Mouse (Mus musculus): ENCODE results near the gene Slc7a14.

Gene Slc7a14

DNA sequence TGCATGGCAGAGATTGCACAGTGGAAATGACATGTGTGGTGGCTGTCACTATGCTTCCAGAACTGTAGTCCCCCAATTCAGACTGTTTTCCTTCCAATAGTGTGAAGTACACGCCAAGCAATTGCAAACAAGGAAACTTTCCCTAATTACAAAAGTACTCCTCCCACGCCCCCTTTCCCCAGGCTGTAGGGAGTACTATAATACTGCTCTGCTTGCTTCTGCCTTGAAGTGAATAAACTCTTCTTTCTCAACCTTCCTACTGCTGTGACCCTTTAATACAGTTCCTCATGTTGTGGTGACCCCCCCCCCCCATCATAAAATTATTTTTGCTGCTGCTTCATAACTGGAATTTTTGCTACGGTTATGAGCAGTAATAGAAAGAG, 49.2 kb downstream of the Slc7a14 start:
- no peak for DNase-seq (ENCODE audit: low spot score)

- no peak for DNase-seq (ENCODE audit: low spot score)
These were observed 49.7 kb downstream of the Slc7a14 start for GRCm38 (mm10) chr3:31260329-31260963.

DNA sequence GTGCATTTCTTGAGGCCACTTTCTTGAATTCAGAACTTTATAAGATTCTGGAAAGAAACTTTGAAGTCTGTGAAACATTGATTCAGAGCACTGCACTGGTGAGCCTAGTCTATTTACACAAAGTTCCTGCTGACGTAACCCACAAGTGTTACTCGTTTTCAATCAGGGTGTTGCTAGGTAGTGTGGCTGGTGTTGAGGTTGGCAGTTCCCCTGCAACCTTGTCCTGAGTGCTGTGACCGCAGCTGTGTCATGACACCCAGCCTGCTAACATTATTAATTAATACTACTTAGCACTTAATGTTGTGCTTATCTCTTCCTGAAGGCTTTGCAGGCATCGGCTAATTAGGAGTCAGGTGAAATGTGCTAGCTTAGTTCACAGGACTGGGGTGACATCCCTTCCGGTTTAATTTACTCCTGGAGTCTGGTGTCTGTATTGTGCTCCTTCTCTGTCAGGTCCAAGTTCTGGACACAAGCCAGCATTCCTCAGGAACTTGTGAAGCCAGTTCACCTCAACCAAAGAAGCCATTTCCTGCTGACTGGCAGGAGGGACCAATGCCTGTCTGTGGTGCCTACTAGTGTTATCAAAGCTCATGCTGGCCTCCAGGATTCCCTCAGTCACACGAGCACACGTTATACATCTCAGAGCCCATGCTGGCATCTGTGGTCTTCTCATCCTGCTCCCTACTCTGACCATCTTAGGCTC, 50.5 kb downstream of the Slc7a14 start:
- no peak for DNase-seq (ENCODE audit: low spot score)

DNA sequence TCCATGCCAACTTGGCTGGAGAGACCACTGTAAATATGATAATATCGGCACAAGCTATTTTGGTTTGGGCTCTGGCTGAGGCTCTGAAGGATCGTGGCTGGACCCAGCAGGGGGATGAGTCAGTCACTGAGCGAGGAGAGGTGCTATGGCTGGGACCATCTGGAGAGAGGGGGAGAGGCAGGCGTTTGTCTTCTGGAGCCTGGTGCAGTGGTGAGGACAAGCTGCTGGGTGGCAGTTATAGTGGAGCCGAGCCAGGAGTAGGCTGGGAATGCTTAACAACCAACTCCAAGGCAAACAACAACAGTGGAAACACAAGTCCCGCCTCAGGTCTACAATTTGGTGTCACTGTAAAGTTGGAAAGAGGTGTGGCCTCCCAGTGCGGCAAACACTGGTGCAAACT, 55.8 kb downstream of the Slc7a14 start:
- no peak for DNase-seq (ENCODE audit: low spot score)

DNA sequence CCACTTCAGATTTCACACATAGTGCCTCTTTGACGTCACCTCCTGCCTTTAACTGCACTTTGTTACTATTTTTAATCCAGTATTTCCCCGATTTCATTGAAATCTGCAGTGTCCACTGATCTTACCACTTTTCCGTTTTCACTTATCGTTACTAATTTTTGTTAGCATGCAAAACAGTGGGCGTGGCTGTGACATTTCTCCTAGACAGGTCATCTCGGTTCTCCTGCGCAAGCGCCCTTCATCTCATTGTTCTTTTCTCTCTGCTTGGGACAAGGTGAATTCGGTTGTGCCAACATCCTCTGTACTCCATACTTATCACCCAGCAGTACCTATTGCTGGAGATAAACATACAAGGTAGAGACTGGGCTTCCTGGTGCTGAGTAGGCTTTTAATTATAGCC, 56.3 kb downstream of the Slc7a14 start:
- no peak for DNase-seq (ENCODE audit: low spot score)

GRCm38 (mm10) chr3:31252566-31252965, 57.6 kb downstream of the Slc7a14 start:
- no peak for DNase-seq (ENCODE audit: low spot score)

DNA sequence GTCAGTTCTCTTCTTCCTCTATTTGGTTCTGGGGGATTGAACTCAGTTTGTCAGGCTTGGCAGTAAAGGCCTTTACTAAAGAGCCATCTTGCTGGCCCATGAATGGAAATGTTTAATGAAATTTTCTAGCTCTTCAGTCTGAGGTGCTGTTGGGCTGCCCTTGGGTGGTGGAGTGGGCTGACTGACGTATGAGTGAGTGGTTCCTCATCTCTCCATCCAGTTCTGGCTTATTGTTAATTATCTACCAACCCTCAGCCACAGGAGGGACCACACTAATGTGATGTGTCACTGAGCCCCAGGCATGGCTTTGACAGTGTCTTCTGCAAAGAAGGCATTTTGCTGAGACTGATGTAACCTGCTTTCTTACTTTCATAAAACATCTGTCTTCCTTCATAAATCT, 66.7 kb downstream of the Slc7a14 start:
- DNase-seq (ENCODE audit: low spot score): no peak

DNA sequence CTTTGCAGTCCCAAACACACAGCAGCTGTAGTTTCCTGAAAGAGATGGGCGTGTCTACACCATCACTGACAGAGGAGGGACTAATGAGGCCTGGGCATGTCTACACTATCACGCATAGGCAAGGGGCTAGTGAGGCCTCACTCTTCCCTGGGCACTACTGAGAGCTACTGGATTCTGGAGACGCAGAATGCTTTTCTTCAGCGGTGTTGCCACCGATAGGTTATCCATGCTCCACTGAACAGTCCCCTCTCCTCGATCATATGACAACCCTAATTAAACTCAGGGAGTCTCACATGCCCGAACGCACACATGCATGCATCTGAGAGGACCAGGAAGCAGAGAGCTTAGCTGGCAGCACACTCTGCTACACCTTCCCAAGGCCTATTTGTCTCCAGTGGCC, 69.3 kb downstream of the Slc7a14 start:
- no peak for DNase-seq (ENCODE audit: low spot score)

DNA sequence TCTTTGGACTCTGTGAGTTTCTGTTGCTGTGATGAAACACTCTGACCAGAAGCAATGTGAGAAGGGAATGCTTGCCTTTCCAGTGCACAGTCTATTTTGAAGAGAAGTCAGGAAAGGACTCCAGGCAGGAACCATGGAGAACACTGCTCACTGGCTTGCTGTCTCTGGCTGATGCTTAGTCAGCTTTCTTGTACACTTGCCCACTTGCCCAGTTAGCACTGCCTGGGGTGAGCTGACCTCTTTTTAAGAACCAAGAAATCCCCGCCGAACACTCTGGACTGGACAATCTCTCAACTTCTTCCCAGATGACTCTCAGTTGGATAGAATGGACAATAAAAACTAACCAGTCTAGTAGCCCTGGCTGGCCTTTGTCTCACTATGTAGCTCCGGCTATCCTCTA, 70.5 kb downstream of the Slc7a14 start:
- no peak for DNase-seq (ENCODE audit: low spot score)

DNA sequence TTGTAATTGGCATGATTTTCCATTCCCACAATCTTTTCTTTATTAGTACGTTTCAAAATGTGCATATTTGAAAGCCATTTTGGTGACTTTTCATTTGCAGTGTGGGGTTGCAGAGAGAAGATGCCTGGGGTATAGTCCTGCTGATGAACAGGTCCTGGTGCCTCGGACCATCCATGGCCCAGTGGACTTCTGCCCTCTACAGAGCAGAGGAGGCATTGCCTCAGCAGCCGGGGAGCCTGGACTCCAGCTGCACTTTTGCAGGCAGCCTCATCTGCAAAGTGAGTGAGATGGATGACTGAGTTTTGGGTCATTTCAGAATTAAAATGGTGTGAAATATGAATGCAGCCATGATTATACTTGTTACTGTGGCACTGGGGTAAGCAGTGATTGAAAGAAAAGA, 72.2 kb downstream of the Slc7a14 start:
- DNase-seq (ENCODE audit: low spot score): peak; percentile 73

DNA sequence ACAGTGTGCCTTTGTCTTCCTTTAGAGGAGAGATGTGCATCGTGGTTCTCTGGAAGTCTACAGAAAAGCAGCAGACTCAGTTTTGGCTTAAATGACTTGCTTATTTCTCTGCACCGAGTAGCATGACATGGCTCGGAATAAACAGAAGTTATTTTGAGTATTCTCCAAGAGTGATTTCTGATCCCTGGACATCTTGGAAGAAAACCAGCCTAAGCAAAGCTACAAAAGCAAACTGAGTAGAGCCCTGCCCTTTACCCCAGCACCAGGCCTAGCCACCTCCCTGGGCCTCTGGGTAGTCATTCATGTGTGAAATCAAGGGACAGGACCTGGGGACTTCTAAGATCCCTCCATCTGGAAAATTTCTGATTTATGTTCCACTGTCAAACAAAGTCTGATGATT, 74.0 kb downstream of the Slc7a14 start:
- no peak for DNase-seq (ENCODE audit: low spot score)

GRCm38 (mm10) chr3:31234356-31234755, 75.8 kb downstream of the Slc7a14 start:
- DNase-seq (ENCODE audit: low spot score): no peak

DNA sequence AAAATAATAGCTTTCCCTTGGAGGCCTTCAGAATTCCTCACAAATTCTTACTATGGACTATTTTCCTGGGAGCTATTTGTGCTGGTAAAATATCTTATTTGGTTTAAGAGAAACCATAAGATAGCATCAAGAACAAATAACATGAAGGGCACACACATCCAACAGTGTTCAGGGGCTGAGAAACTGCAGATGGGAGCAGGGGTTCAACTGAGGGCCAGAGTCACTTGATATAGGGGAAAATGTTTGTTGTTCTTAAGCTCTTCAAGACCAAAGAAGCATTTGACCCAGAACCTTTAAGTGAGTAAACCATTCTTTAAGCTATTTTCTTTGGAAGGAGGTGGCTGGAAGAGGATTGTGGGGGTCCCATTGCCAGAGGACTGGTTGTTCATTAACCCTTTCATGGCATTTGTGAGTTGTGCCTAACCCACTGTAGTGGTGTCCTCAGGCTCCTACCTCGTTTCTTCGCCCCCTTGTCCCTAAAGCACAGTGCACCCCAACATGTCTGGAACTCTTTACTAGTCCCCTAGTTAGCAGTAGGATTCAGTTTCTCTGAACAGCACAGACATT, 76.3 kb downstream of the Slc7a14 start:
- DNase-seq (ENCODE audit: low spot score): no peak

DNA sequence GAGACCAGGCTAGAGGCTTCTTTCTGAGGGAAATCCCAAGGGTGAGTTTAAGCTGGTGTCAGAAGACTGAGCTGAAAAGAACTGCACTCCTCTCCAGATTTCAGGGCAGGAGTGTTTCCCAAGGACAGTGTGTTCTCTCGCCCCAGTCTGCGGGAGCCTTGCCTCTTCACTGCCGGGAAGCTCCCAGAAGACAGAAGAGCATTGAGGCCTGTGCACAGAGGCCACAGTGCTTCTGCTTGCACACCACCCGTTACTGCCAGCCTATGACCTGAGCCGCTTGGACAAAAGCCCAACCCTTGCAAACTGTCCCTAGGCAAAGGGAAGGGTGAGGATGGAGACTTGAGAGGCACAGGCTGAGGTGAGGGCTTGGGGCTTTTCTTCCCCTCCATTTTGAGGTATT, 80.9 kb downstream of the Slc7a14 start:
- peak; percentile 53 for DNase-seq (ENCODE audit: low spot score)

DNA sequence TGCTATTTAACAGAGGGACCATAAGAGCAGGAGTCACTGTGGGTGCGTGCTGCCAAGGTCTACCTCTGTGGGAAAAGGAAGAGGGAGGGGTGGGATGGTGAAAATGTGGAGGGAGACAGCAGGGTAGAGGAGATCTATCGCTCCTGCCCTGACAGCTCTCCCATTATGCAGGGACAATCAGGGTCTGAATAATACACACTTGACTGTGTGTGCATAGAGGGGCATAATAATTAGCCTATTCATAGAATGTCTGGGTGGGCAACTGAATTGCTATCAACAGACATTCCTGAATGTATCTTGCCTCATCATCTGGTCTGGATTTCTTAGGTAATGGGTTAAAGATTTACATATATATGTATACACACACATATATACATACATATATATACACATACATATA, 81.7 kb downstream of the Slc7a14 start:
- no peak for DNase-seq (ENCODE audit: low spot score)

DNA sequence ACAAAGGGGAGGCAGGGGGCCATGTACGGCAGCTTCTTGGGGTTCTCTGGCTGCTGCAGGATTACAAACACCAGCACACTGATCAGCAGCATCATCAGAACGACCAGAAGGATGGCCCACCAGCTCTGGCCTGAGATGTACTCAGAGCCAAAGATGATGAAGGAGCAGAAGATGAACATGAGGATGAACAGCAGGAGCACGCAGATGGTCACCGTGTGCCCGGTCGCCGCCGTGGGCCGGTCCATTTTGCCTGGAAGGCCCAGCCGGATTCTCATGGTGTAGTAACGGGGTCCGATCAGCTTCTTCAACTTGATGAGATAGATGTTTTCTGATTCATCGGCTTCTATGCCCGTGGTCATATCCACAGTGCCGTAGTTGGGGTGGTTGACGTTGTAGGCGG, 86.6 kb downstream of the Slc7a14 start:
- no peak for DNase-seq (ENCODE audit: low spot score)

GRCm38 (mm10) chr3:31220040-31220439, 90.1 kb downstream of the Slc7a14 start:
- no peak for DNase-seq (ENCODE audit: low spot score)

- DNase-seq (ENCODE audit: low spot score): no peak
These were observed 90.7 kb downstream of the Slc7a14 start for GRCm38 (mm10) chr3:31219483-31219882.

DNA sequence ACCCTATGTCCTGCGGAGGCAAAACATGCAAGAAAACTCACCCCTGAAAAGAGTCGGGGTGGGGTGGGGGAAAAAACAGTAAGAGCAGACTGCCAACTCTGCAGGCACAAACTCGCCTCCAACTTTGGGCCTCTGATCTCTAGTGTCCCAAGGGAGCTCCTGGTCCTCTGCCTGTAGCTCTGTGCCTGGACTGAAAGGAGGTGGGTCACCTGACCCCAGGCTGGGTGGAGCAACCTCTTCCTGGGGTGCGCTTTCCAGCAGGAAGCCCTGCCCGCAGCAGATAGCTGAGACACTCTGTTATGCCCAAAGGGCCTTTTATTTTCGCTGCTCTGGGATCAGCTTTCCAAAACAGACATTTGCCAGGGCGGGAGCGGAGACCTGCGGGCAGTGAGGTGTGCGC, 92.7 kb downstream of the Slc7a14 start:
- no peak for DNase-seq (ENCODE audit: low spot score)

GRCm38 (mm10) chr3:31213802-31214201, 96.4 kb downstream of the Slc7a14 start:
- DNase-seq (ENCODE audit: low spot score): no peak

DNA sequence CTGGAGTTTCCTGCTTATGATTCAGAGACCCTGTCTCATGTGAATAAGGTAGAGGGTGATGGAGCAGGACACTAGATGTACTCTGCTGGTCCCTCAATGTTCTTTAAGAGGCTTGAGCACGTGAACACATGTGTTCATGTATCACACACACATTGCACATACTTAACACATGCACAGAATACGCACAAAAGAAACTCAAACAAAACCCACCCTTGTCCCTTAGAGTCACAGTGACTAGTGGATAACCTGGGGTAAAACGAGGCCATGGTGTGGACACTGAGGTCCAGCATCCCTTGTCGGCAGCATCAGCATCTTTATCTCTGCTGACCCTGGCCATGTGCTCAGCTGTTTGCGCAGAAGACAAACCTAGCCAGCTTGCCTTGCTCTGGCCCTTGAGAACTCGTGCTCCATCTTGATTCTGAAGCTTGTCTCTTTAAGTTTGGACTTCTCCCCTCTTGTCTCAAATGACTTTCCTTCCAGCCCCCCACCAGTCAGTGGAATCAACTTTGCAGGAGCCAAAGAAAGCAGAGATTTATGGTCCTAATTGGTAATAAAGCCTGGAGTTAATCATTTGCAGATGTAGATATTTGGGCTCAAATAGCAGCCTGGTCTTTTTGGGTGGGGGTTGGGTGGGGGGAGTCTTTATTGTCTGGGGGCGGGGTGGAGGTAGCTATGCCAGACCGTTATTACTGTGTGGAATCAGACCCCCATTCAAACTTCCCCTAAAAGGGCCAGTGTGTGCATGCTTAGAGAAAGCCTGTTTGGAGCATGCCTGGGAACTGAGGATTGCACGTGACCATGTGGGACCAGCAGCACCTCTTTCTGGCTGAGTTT, 97.8 kb downstream of the Slc7a14 start:
- DNase-seq (ENCODE audit: low spot score): no peak

- DNase-seq (ENCODE audit: low spot score): no peak
These were observed 101.2 kb downstream of the Slc7a14 start for GRCm38 (mm10) chr3:31209001-31209400.

- no peak for DNase-seq (ENCODE audit: low spot score)
These were observed 101.7 kb downstream of the Slc7a14 start for GRCm38 (mm10) chr3:31208458-31208994.

Measured in testis, postnatal 10 days (tissue).